Mouse (Mus musculus) bone marrow, adult 2 months (tissue): ENCODE results near the gene Slc35b4. TPM values are rescaled to one million over a fixed set of nuclear protein-coding genes. Genes with fewer than 3 reads are reported as not detected.
A peak's percentile ranks its signal among the peaks of the same experiment; 100 is the strongest.

Experiments used
- H3K27ac ChIP-seq: fragments of 200-500 bp; 2 replicates; pipeline ENCODE4 v1.5.1; 2012; ENCODE audit warnings: low read depth, mild to moderate bottlenecking, control low read depth, inconsistent platforms, low read length; ENCODE audit not compliant: control insufficient read depth, poor library complexity, insufficient read depth
- H3K4me1 ChIP-seq: fragments of 200-500 bp; 2 replicates; pipeline ENCODE4 v1.6.1; 2011; ENCODE audit warnings: low read length; ENCODE audit not compliant: control insufficient read depth, insufficient read depth
- H3K4me3 ChIP-seq: fragments of 200-500 bp; replicated peaks from 2 replicates; pipeline ENCODE3; 2011; ENCODE audit warnings: mild to moderate bottlenecking, low read depth, low read length, control low read depth; ENCODE audit not compliant: control insufficient read depth
- CTCF ChIP-seq: fragments of 200-500 bp; IDR thresholded peaks from 2 replicates; pipeline ENCODE4 v1.5.1; 2011; ENCODE audit warnings: low read length, control low read depth; ENCODE audit not compliant: control insufficient read depth, insufficient read depth
- POLR2A ChIP-seq: fragments of 200-500 bp; IDR thresholded peaks from 2 replicates; pipeline ENCODE4 v1.6.1; 2011; ENCODE audit warnings: low read depth, mild to moderate bottlenecking, control low read depth, low read length, borderline replicate concordance; ENCODE audit not compliant: control insufficient read depth
- WGBS: fragments of 180-500 bp; shearing (Covaris S2); methylation state at CpG from one replicate; pipeline ENCODE4 v1.1.7; 2018; 5-methylcytosine and 5-hydroxymethylcytosine counted together
- polyA plus RNA-seq: library from polyadenylated mRNA; stranded (reverse); fragments of >200 nt; gene quantifications from 2 replicates; pipeline ENCODE4 v1.2.4, GENCODE M21; 2011; ENCODE audit warnings: low replicate concordance; ENCODE audit not compliant: missing spikeins, insufficient read depth, insufficient read length

Gene Slc35b4
- polyA plus RNA-seq, 1 experiment = 5.1 TPM

- no peak overlapping the region for H3K4me3 ChIP-seq
- 51% methylated on average over 12 of the region's 12 CpGs for WGBS
- no peak overlapping the region for H3K27ac ChIP-seq
- peak; percentile 77 for TF ChIP-seq CTCF
- no peak for TF ChIP-seq POLR2A
- H3K4me1 ChIP-seq = no peaks in the 10 kb centered on the region
Observed at GRCm38 (mm10) chr6:34193708-34194475, 17.0 kb upstream of the Slc35b4 start.

GRCm38 (mm10) chr6:34191401-34191800, 14.5 kb upstream of the Slc35b4 start:
- Histone ChIP-seq H3K4me3 (no peak overlapping the region), H3K27ac (no peak overlapping the region), H3K4me1 (no peaks in the 10 kb centered on the region)
- 78% methylated on average over 8 of the region's 8 CpGs for WGBS
- TF ChIP-seq CTCF (no peak), POLR2A (no peak)

- 51% methylated on average over 3 of the region's 3 CpGs for WGBS
- no peak overlapping the region for H3K4me3 ChIP-seq
- H3K27ac ChIP-seq = no peak overlapping the region
- no peak for TF ChIP-seq POLR2A
- no peak for TF ChIP-seq CTCF
- no peaks in the 10 kb centered on the region for H3K4me1 ChIP-seq
Observed at GRCm38 (mm10) chr6:34189494-34189893, 12.6 kb upstream of the Slc35b4 start.

GRCm38 (mm10) chr6:34187986-34188599, 11.2 kb upstream of the Slc35b4 start:
- no peaks in the 10 kb centered on the region for H3K4me1 ChIP-seq
- TF ChIP-seq CTCF (no peak), POLR2A (no peak)
- H3K4me3 ChIP-seq = no peak overlapping the region
- WGBS = 77% methylated on average over 7 of the region's 7 CpGs
- H3K27ac ChIP-seq = no peak overlapping the region

GRCm38 (mm10) chr6:34187273-34187863, 10.5 kb upstream of the Slc35b4 start:
- WGBS = 72% methylated on average over 2 of the region's 2 CpGs

GRCm38 (mm10) chr6:34183326-34183725, 6.4 kb upstream of the Slc35b4 start:
- H3K4me1 ChIP-seq = no peaks in the 10 kb centered on the region
- no peak overlapping the region for H3K4me3 ChIP-seq
- TF ChIP-seq CTCF (no peak), POLR2A (no peak)
- H3K27ac ChIP-seq = no peak overlapping the region
- 69% methylated on average over 3 of the region's 3 CpGs for WGBS

More at GRCm38 (mm10) chr6:34187273-34187863, 10.5 kb upstream of the Slc35b4 start:
- no peak overlapping the region for H3K4me3 ChIP-seq
- no peak overlapping the region for H3K27ac ChIP-seq
- TF ChIP-seq CTCF = no peak
- no peak for TF ChIP-seq POLR2A
- H3K4me1 ChIP-seq = no peaks in the 10 kb centered on the region

- H3K27ac ChIP-seq = no peak overlapping the region
- TF ChIP-seq CTCF (no peak), POLR2A (no peak)
- H3K4me3 ChIP-seq = no peak overlapping the region
- H3K4me1 ChIP-seq = no peaks in the 10 kb centered on the region
- WGBS = 65% methylated on average over 3 of the region's 3 CpGs
Observed at GRCm38 (mm10) chr6:34181961-34182360, 5.0 kb upstream of the Slc35b4 start.

GRCm38 (mm10) chr6:34179911-34180310, 3.0 kb upstream of the Slc35b4 start:
- Histone ChIP-seq H3K4me1 (peaks cover 2% of the 10 kb centered on the region; the same call in 1 of the 2 replicates), H3K4me3 (no peak overlapping the region), H3K27ac (no peak overlapping the region)
- WGBS = 85% methylated on average over 4 of the region's 4 CpGs
- TF ChIP-seq CTCF = no peak
- TF ChIP-seq POLR2A = no peak
